Mouse (Mus musculus): ENCODE measurements around the gene Usp5.

DNA sequence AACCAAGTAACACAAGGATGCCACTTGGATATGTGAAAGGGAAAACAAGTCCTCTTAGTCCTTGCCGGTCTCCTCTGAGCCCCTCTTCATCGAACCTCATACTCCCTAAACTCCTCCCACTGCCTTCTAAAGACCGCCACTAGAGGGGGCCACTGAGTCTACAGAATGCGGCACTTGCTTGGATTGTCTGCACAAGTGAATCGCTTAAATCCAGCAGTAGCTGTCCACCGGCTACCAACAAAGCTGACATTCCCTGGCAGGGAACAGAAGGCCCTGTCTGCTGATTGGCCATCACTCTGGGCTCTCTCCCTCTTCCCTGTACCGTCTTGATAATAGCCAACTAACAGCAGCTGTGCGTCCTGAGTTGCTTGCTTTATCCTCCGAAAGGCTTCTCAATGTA is 18.0 kb upstream of the Usp5 start:
- TF ChIP-seq POLR2A (IDR thresholded peaks at IDR 0.05; ENCODE audit: low read depth, low read length) (no peak), CTCF (conservative IDR thresholded peaks at IDR 0.05; ENCODE audit: insufficient read depth, insufficient read length, low read depth, low read length) (peak; percentile 90)

Data from kidney, adult 2 months (tissue).